Mouse (Mus musculus) ES-CJ7 (cell line): ENCODE data around the gene Hdac9.
"Not testable (repeated sequence)": the region's sequence is repeated elsewhere in the genome, so short reads cannot be mapped to it uniquely, and the experiment has no call there.

Source experiments
- DNase-seq: peaks from one replicate; pipeline ENCODE4 v3.0.0; 2011; ENCODE audit warnings: low read depth, low spot score

Hdac9 gene

GRCm38 (mm10) chr12:34142743-34143142 lies 774.2 kb downstream of the Hdac9 start:
- DNase-seq = no peak

GRCm38 (mm10) chr12:34113336-34113735 lies 803.6 kb downstream of the Hdac9 start:
- DNase-seq = no peak

GRCm38 (mm10) chr12:34092953-34093352 lies 823.9 kb downstream of the Hdac9 start:
- DNase-seq = no peak

- DNase-seq = no peak
Measured at GRCm38 (mm10) chr12:34091851-34092250, 825.0 kb downstream of the Hdac9 start.

GRCm38 (mm10) chr12:34087292-34087942 lies 829.5 kb downstream of the Hdac9 start:
- DNase-seq = no peak

- no peak for DNase-seq
Measured at GRCm38 (mm10) chr12:34076981-34077380, 839.9 kb downstream of the Hdac9 start.

GRCm38 (mm10) chr12:34075805-34076509 lies 840.9 kb downstream of the Hdac9 start:
- DNase-seq = no peak

GRCm38 (mm10) chr12:34052508-34052907 lies 864.4 kb downstream of the Hdac9 start:
- DNase-seq = no peak

- DNase-seq = no peak
Measured at GRCm38 (mm10) chr12:34052036-34052435, 864.9 kb downstream of the Hdac9 start.

- peak; percentile 41 for DNase-seq
Measured at GRCm38 (mm10) chr12:34051112-34051511, 865.8 kb downstream of the Hdac9 start.

- DNase-seq = no peak
Measured at GRCm38 (mm10) chr12:34040949-34041348, 875.9 kb downstream of the Hdac9 start.

GRCm38 (mm10) chr12:34040061-34040460 lies 876.8 kb downstream of the Hdac9 start:
- DNase-seq = no peak

GRCm38 (mm10) chr12:34009796-34010195 lies 907.1 kb downstream of the Hdac9 start:
- DNase-seq = not testable (repeated sequence)
